Mouse (Mus musculus) brown adipose tissue, adult 24 weeks (tissue): Measurements from ENCODE around the gene Calcoco1. TPM values are rescaled to one million over a fixed set of nuclear protein-coding genes. Genes with fewer than 3 reads are reported as not detected.

Experiments used
- H3K27ac ChIP-seq: fragments of 200-500 bp; replicated peaks from 2 replicates; pipeline ENCODE4 v1.5.1; 2012; ENCODE audit warnings: low read depth, mild to moderate bottlenecking, low read length
- H3K4me1 ChIP-seq: fragments of 200-500 bp; 2 replicates; pipeline ENCODE4 v1.6.1; 2012; ENCODE audit warnings: low read length, mixed read lengths; ENCODE audit not compliant: control insufficient read depth, insufficient read depth, insufficient read length
- H3K4me3 ChIP-seq: fragments of 200-500 bp; 2 replicates; pipeline ENCODE4 v1.5.1; 2012; ENCODE audit warnings: low read depth, mild to moderate bottlenecking, low read length, moderate library complexity; ENCODE audit not compliant: insufficient read depth
- polyA plus RNA-seq: library from polyadenylated mRNA; stranded (reverse); fragments of >200 nt; gene quantifications from 2 replicates; pipeline ENCODE4 v1.2.4, GENCODE M21; 2012; ENCODE audit not compliant: missing spikeins, insufficient read depth, insufficient read length

The Calcoco1 gene
- polyA plus RNA-seq = 43.5 and 58.5 TPM in 2 replicates

DNA sequence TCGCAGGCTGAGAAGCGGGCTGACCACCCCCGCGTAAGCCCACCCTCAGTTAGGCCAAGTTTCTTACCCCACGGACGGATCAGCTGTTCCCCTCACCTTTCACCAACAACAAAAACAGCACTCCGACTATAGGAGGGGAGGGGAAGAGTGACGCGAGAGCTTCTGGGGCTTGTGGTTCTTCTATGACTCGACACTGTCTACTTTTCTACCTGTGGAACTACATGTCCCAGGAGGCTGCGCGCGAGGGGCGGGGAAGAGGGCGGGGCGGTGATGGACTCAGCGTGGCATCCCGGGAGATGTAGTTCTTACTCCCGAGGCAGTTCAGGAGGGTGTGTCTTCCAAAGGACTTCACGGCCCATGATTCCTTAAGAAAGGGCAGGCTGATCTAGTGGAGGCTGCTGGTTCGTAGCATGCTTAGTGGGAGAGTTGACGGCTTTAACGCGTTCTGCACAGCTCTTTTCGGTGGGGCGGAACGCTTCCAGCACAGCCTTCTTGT is at the start of gene Calcoco1:
Calcoco1 (minus strand) TSS at position 199 of the 496 bp plus-strand sequence.
- no peaks in the 10 kb centered on the region for H3K4me1 ChIP-seq
- H3K27ac ChIP-seq = peak within 1 kb of the TSS; percentile 39
- H3K4me3 ChIP-seq = peak within 1 kb of the TSS; percentile 82

GRCm38 (mm10) chr15:102770866-102771265 is 48.9 kb upstream of the Calcoco1 start:
- Histone ChIP-seq H3K27ac (no peak overlapping the region), H3K4me1 (no peaks in the 10 kb centered on the region), H3K4me3 (no peak overlapping the region)

GRCm38 (mm10) chr15:102765207-102765606 is 43.2 kb upstream of the Calcoco1 start:
- Histone ChIP-seq H3K4me3 (no peak overlapping the region), H3K27ac (no peak overlapping the region), H3K4me1 (no peaks in the 10 kb centered on the region)

- Histone ChIP-seq H3K27ac (no peak overlapping the region), H3K4me3 (no peak overlapping the region), H3K4me1 (no peaks in the 10 kb centered on the region)
Measured at GRCm38 (mm10) chr15:102761745-102762378, 39.9 kb upstream of the Calcoco1 start.

- no peak overlapping the region for H3K4me3 ChIP-seq
- no peak overlapping the region for H3K27ac ChIP-seq
- H3K4me1 ChIP-seq = no peaks in the 10 kb centered on the region
Measured at GRCm38 (mm10) chr15:102757686-102758085, 35.7 kb upstream of the Calcoco1 start.

GRCm38 (mm10) chr15:102755053-102755452 is 33.1 kb upstream of the Calcoco1 start:
- Histone ChIP-seq H3K27ac (no peak overlapping the region), H3K4me3 (no peak overlapping the region), H3K4me1 (no peaks in the 10 kb centered on the region)

GRCm38 (mm10) chr15:102754361-102754760 is 32.4 kb upstream of the Calcoco1 start:
- Histone ChIP-seq H3K4me3 (no peak overlapping the region), H3K4me1 (no peaks in the 10 kb centered on the region), H3K27ac (no peak overlapping the region)

GRCm38 (mm10) chr15:102753170-102753569 is 31.2 kb upstream of the Calcoco1 start:
- Histone ChIP-seq H3K4me3 (no peak overlapping the region), H3K4me1 (no peaks in the 10 kb centered on the region), H3K27ac (no peak overlapping the region)

- H3K4me3 ChIP-seq = no peak overlapping the region
- H3K27ac ChIP-seq = no peak overlapping the region
- no peaks in the 10 kb centered on the region for H3K4me1 ChIP-seq
Measured at GRCm38 (mm10) chr15:102752164-102752563, 30.2 kb upstream of the Calcoco1 start.

GRCm38 (mm10) chr15:102750241-102750640 is 28.3 kb upstream of the Calcoco1 start:
- no peaks in the 10 kb centered on the region for H3K4me1 ChIP-seq
- no peak overlapping the region for H3K4me3 ChIP-seq

GRCm38 (mm10) chr15:102749103-102749502 is 27.1 kb upstream of the Calcoco1 start:
- no peak overlapping the region for H3K27ac ChIP-seq
- H3K4me1 ChIP-seq = no peaks in the 10 kb centered on the region
- no peak overlapping the region for H3K4me3 ChIP-seq

More at GRCm38 (mm10) chr15:102750241-102750640, 28.3 kb upstream of the Calcoco1 start:
- H3K27ac ChIP-seq = no peak overlapping the region

DNA sequence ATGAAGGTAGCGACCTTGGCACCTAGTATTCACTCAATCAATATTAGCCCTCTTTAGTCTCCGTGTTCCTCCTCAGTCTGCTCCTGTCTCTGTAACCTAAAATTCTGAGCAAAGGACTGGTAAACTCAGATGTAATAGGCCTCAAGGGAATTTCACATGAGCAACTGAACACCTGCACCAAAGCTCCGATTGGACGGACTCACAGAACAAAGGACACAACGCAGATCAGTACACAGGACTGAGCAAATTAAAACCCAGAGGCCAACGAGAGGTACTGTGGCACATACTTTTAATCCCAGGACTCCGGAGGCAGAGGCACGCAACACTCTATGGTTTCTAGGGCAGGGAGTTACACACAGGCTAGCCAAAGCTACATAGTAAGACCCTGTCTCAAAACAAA is 25.9 kb upstream of the Calcoco1 start:
- Histone ChIP-seq H3K4me3 (no peak overlapping the region), H3K27ac (no peak overlapping the region), H3K4me1 (no peaks in the 10 kb centered on the region)

DNA sequence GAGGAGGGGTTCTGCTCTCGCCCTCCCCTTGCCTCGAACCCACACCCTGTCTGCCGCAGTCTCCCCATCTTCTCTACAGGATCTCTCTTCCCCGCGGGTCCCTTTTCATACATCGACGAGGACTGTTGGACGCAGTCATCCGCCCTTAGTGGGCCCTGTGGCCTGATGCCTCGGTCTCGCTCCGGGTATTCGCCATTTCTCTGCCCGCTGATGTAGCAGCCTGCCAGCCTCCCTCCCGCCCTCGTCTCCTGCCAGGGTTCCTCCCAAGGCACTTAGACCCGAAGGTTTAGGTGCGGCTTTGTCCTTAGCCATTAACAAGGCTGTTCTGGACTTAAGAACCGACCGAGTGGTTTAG is 25.3 kb upstream of the Calcoco1 start:
- H3K27ac ChIP-seq = no peak overlapping the region
- peak overlapping the region; percentile 53 for H3K4me3 ChIP-seq
- no peaks in the 10 kb centered on the region for H3K4me1 ChIP-seq

- Histone ChIP-seq H3K4me1 (no peaks in the 10 kb centered on the region), H3K4me3 (peak overlapping the region; percentile 53), H3K27ac (no peak overlapping the region)
Measured at GRCm38 (mm10) chr15:102746488-102747285, 24.7 kb upstream of the Calcoco1 start.

- Histone ChIP-seq H3K27ac (no peak overlapping the region), H3K4me3 (peak overlapping the region; percentile 53; the same call in 1 of the 2 replicates), H3K4me1 (no peaks in the 10 kb centered on the region)
Measured at GRCm38 (mm10) chr15:102746126-102746487, 24.1 kb upstream of the Calcoco1 start.

DNA sequence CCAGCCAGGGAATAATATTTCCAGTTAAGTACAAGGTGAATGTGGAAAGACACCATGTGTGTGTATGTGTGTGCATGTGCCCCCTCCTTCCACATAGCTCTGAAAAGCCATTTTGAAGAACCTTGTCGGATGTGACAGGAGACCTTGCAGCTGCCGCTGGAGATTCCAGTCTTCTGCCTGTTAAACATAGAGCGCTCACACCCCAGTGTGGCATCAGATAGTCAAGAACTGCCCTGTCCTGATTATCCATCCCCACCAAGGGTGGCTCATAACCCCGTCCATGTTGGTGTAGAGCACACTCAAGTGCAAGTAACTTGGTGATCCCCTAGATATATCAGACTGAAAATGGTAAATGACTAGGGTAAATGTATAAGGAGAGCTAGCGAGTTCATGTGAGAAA is 23.4 kb upstream of the Calcoco1 start:
- no peaks in the 10 kb centered on the region for H3K4me1 ChIP-seq
- no peak overlapping the region for H3K27ac ChIP-seq
- no peak overlapping the region for H3K4me3 ChIP-seq
